Mouse (Mus musculus): Measurements from ENCODE around the gene Sema4b.
A peak's percentile ranks its signal among the peaks of the same experiment; 100 is the strongest.

GRCm38 (mm10) chr7:80232489-80233029, 45.9 kb downstream of the Sema4b start, which contains the start of the genes Cib1 and Gdpgp1:
- TF ChIP-seq POLR2A (IDR thresholded peaks at IDR 0.05; ENCODE audit: borderline replicate concordance, extremely low read depth, low read depth, low read length) (peak; percentile 85; the same call in 1 of the 2 replicates), CTCF (IDR thresholded peaks at IDR 0.05; ENCODE audit: insufficient read depth, low read length) (no peak)
